Mouse (Mus musculus) cerebellum, adult 8-10 months (tissue): ENCODE data around the gene Jmjd8.

Experiments
- DNase-seq: peaks from one replicate; pipeline ENCODE4 v3.0.0; 2022

Jmjd8 gene

GRCm38 (mm10) chr17:25808789-25809605, 19.7 kb upstream of the Jmjd8 start, which contains the start of gene Fbxl16:
Fbxl16 (plus strand) TSS chr17:25809085.
- peak; percentile 95 for DNase-seq

- DNase-seq, result peak; percentile 72
Measured at GRCm38 (mm10) chr17:25809606-25810340, 18.9 kb upstream of the Jmjd8 start.

GRCm38 (mm10) chr17:25810890-25811289, 17.8 kb upstream of the Jmjd8 start:
- no peak for DNase-seq

GRCm38 (mm10) chr17:25813471-25813870, 15.2 kb upstream of the Jmjd8 start:
- DNase-seq, result peak; percentile 61

- DNase-seq, result no peak
Measured at GRCm38 (mm10) chr17:25817662-25818061, 11.0 kb upstream of the Jmjd8 start.

- DNase-seq, result no peak
Measured at GRCm38 (mm10) chr17:25818851-25819780, 9.6 kb upstream of the Jmjd8 start.

GRCm38 (mm10) chr17:25823452-25823851, 5.2 kb upstream of the Jmjd8 start, which contains the start of gene Wdr24:
Wdr24 (plus strand) TSS chr17:25823627.
- peak; percentile 83 for DNase-seq

- DNase-seq, result no peak
Measured at GRCm38 (mm10) chr17:25824362-25825142, 4.1 kb upstream of the Jmjd8 start.

GRCm38 (mm10) chr17:25825311-25825710, 3.4 kb upstream of the Jmjd8 start:
- DNase-seq, result no peak

- DNase-seq, result no peak
Measured at GRCm38 (mm10) chr17:25825984-25826570, 2.6 kb upstream of the Jmjd8 start.

- no peak for DNase-seq
Measured at GRCm38 (mm10) chr17:25827011-25827410, 1.7 kb upstream of the Jmjd8 start.

GRCm38 (mm10) chr17:25827546-25828222, 983 bp upstream of the Jmjd8 start:
- no peak for DNase-seq

GRCm38 (mm10) chr17:25828223-25828594, 458 bp upstream of the Jmjd8 start:
- DNase-seq, result no peak

- no peak for DNase-seq
Measured at GRCm38 (mm10) chr17:25829558-25830017, 921 bp downstream of the Jmjd8 start.

- no peak for DNase-seq
Measured at GRCm38 (mm10) chr17:25830200-25830753, 1.6 kb downstream of the Jmjd8 start.

- no peak for DNase-seq
Measured at GRCm38 (mm10) chr17:25830806-25831431, 2.3 kb downstream of the Jmjd8 start.

GRCm38 (mm10) chr17:25831451-25832281, 3.0 kb downstream of the Jmjd8 start:
- peak; percentile 64 for DNase-seq

GRCm38 (mm10) chr17:25832436-25833290, 4.0 kb downstream of the Jmjd8 start:
- peak; percentile 99 for DNase-seq
